Mouse (Mus musculus) CH12F3 (cell line): ENCODE data around the gene Dlgap4.

Source experiments
- in situ Hi-C: fragments of 300-500 bp; cut with MboI; formaldehyde crosslinking; loops from 2 replicates; pipeline ENCODE4 v1.14.3; 2020; ENCODE audit warnings: low sequenced_read_pairs

Dlgap4 gene

DNA sequence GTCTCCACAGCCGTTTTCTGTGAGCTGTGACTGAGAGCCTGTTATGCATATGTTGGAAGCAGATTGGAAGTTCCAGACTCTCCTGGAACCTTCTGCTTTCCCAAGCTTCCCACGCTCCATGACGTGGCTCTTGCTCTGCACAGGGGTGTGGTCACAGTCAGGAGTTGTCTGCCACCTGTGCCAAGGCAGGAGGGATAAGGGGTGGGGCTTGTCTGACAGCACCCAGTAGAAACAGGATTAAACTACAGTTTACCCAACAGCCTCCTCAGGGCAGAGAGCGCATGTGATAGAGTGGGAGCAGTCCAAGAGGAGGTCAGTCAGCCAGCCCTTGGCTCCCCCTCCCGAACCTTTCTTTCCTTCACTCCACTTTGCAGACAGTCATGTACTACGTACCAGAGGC, 118.6 kb downstream of the Dlgap4 start:
- in situ Hi-C loops, result no loop called here

DNA sequence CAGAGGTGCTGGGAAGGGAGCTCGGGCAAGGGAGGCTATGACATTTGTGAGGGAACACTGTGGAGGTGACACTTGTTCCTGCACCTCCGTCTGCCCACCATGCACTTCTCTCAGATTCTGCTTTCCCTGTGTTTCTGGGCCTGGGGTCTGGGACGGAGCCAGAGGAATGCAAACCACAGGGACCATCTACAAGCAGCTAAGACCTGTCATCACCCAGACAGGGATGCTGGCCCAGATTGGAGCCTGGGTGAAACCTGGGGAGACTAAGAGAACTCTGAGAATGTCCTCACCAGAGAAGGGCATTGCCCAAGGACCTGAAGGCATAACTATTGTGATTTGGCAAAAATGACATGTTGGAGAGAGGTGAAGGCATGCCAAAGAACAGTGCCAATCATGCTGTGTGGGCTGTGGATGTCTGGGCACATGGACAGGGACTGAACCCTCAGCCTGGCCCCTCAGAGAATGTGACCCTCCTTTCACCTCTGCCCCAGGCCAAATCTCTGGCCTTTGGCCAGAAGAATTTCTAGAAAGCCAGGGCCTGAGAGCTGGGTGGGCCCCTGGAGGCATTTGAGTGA, 122.3 kb downstream of the Dlgap4 start:
- in situ Hi-C loops, result no loop called here

DNA sequence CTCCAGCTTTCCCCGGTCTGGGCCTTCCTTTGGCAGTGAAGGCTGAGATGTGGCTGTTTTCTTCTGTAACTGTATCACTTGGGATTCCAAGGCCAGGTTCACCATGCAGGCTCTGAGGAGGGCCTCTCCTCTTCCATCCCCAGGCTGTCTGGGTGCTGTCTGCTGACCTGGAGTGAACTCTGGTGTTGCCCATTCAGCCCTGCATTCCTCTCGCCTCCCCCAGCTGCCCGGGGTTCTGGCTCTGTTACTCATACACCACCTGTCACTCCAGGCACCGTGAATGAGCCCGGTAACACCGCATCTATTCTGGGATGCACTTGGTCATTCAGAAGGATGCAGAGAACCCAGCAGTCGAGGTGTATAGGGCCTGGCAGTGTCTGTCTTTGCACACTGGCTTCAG, 123.3 kb downstream of the Dlgap4 start:
- in situ Hi-C loops, result no loop called here

DNA sequence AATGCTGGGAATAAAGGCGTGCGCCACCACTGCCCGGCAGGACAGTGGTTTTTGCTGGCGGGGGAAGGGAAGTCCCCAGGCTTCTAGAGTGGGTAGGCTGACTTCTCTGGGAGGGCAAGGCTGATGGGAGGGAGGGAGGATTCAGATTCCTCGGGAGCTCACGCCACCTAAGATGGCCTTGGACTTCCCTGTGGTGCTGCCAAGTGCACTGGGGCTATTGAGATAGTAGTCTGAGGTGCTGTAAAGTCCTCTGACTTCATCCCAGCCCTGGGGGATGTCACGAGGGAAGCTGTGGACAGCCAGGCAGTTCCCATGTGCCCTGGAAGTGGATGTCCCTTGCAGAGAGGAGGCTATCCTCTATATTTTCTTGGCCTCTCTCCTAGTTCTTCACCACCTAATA, 124.5 kb downstream of the Dlgap4 start:
- in situ Hi-C loops, result no loop called here

DNA sequence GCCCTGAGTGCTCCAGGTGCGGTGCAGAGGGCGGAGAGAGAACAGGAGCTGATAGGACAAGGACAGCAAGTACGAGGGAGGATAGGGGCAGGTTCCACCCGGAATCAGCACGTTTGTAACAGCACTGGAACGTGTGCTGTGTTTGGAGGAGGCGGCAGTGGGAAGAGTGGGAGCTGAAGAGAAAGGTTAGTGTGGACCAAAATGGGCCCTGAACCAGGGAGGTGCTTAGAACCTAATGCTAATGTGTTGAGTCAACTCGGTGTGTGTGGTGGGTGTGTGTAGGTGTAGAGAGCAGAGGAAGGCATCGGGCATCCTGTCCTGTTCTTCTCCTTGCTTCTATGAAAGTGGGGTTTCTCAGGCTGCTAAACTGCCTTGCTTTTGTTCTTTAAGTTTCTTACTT, 127.8 kb downstream of the Dlgap4 start:
- in situ Hi-C loops, result no loop called here

DNA sequence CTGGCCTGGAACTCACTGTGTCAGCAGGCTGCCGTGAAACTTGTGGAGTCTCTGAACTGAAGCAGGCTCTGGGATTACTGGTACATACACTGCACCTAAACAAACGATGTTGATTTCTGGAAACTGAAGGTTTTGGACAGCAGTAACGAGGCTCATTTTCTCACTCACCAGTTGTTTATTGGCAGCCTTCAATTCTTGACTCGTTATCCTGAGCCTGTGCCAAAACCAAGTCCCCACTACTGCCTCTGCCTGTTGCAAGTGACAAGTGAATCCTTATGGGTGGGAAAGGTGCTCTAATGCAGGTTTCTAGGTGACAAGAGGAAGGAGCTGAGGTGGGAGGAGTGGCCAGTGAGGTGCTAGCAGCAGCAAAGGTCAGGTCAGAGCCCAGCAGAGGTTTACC, 128.5 kb downstream of the Dlgap4 start:
- in situ Hi-C loops, result no loop called here

DNA sequence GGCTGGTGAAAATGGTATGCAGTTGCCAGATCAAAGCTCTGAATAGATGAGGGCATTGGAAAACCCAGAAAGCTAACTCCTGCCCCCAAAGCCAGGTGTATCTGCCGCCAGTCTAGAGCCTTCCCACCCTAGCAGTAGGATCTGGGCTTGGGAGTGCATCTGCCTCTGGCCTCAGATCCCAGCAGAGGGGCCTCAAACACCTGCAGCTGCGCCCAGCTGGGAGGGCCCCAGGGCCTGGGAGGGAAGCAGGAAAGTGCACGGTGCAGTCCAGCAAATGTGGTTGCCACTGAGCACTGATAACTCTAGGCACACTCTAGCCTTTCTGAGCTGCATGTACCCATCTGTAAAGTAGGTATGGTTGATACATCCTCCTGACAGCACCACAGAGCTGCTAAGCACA, 129.7 kb downstream of the Dlgap4 start:
- in situ Hi-C loops, result no loop called here

DNA sequence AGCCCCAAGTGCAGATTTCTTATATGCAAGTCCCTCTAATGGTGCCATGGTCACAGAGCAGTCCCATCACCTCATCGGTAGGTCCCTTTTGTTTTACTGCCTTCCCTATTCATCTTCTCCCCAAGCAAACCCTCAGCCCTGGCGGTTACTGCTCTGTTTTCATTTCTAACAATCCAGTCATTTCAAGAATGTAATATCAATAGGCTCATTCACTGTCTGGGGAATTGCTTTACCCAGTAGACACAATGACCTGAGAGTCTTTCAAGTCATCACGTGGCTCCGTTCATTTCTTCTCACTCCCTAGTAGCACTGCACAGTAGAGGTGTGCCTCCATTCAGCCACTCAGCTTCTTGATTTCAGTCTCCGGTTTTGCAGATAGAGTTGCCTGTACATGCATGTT, 130.9 kb downstream of the Dlgap4 start:
- in situ Hi-C loops, result no loop called here

DNA sequence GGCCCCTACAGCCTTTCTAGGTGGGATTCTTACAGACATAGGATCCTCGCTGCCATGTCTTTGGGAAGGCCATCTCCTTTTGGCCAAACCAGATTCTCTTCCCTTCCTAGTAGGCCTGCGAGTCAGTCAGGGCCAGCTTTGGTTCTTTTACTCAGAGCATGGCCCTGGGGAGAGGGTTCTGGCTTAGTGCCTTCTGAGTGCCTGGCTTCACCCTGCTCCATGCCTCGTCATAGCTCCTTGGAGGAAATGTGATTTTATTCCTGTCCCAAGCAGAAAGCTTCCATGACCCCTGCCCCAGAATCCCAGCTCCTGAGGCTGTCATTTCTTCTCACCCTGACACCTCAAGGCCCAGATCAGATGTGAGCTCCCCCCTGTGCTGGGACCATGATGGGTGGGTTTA, 133.8 kb downstream of the Dlgap4 start:
- in situ Hi-C loops, result no loop called here

DNA sequence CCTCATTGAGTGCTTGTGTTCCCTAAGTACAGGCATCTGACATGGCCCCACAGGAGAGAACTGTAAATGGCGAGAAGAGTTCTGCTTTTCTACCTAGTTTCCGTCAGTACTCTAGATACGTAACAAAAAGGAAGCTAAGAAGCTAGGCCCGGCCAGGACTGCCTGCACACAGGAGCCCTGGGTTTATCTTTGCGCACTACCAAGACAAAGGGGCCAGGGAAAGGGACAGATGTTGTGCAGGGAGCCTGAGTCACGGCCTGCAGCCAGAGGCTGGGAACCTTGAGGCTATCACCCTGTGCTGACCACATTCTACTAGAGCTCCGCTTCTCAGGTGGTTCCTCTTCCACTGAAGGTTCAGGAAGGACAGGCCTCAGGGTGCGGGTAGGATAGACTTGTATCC, 136.2 kb downstream of the Dlgap4 start:
- in situ Hi-C loops, result no loop called here

DNA sequence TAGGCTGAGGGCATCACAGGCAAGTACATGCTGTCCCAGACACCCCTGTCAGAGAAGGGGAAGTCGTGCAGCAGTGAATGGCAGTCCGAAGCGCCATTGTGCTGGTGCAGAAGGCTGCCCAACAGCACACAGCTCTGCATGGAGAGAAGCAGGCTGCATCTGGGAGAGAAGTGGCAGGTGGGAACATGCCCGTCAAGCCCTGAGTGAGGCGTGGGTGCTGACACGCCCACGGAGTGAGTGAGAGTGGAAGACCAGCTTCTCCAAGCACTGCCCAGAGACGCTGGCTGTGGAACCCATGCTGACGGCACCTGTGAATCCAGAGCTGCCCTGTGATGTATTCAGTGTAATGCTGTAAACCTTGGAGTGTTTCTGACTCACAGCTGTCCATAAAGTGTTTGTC, 143.4 kb downstream of the Dlgap4 start:
- in situ Hi-C loops, result no loop called here

DNA sequence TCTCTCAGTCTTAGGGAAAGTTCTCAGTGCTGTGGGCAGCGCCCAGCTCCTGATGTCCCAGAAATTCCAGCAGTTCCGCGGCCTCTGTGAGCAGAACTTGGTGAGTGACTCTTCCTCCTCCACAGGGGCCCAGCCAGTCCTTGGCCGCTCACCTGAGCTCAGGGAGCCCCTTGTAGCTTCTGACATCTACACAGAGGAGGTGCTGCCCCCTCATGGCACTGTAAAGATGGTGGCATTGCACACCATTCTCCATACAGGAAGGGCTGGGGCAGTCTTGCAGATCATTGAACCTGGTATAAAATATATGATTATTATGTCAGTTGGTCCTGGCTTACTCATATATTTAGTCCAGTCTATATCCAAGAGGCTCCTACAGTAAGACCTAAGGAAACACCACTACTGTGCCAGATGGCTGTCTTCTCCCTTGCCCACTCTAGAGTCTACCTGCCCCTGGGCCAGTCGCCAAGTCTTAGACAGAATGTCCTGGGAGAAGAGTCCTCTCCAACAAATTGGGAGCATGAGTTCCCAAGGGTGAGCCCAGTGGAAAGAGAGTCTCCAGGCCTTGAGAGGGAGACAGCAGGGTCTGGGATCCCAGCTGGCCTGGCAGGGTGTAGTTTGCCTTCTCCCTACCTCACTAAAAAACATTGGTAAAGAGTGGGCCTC, 147.5 kb downstream of the Dlgap4 start:
- in situ Hi-C loops, result no loop called here

DNA sequence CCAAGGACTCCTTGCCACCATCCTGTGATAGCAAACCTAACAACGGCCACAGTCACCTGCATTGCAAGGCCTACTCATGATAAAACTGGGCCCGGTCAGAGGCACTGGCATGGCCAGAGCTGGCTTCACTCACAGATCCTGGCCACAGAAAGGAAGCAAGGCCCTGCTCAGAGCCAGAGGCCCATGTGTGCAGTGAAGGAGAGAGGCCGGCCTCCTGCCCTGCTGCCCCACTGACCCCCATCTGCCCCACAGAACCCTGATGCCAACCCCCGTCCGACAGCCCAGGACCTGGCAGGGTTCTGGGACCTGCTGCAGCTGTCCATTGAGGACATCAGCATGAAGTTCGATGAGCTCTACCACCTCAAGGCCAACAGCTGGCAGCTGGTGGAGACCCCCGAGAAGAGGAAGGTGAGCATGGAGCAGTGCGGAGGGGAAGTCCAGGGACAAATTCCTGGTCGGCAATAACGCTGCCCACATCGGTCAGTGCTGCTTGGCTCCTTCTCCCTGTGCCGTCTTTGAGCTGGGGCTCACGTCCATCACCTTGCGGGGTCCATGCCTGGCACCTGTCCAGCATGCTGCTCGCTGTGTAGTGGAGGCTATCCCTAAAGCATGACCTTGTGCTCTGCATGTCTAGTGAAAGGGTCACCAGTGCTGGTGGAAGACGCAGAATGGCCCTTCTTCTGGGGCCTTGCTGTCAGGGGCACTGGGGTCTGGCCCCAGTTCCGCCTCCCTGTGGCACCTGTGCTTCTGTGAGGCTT, 148.2 kb downstream of the Dlgap4 start:
- in situ Hi-C loops, result no loop called here

DNA sequence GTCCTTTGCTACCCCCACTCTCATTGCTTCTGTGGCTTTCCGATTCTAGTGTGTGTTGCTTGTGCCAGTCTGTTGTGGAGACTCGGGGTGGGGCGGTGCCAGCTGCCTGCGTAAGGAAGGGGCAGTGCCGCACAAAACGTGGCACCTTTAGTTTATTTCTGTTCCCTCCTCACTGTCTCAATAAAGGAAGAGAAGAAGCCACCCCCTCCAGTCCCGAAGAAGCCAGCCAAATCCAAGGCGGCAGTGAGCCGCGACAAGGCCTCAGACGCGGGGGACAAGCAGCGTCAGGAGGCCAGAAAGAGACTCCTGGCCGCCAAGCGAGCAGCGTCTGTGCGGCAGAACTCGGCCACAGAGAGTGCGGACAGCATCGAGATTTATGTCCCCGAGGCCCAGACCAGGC, 149.0 kb downstream of the Dlgap4 start:
- in situ Hi-C loops, result no loop called here

DNA sequence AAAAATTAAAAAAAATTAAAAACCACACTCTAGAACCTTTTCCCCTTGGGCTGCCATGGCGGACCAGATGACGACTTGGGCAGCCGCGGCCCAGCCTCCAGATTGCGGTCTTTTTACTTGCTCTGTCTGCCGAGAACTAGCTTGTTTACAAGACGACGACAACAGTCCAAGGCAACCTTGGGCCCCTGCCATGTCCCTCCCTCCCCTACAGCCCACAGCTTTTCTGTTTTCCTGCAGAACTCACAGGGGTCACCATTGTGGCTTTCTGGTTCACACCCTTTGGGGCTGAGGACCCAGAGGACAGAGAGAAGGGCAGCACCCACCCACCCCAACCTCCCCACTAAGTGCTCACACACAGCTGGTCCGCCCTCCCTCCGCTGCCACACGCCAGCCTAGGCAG, 149.6 kb downstream of the Dlgap4 start:
- in situ Hi-C loops, result no loop called here

DNA sequence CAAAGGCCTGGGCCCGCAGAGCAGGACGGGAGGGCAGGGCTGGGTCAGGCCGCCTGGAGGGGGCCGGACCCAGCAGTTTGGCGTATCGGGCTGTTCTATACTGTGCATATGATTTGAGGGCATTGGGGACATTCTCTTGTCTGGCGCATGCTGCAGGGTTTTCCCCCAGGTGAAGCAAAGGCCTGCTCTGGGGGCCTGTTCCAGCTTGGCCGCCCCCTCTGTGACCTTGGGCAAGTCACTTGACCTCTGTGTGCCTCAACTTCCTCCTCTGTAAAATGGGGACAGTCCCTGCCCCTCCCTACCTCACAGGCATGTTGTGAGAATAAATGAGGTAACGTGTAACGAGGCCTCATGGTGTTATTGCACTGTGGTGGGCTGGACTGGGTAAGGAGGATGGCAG, 150.5 kb downstream of the Dlgap4 start:
- in situ Hi-C loops, result no loop called here

DNA sequence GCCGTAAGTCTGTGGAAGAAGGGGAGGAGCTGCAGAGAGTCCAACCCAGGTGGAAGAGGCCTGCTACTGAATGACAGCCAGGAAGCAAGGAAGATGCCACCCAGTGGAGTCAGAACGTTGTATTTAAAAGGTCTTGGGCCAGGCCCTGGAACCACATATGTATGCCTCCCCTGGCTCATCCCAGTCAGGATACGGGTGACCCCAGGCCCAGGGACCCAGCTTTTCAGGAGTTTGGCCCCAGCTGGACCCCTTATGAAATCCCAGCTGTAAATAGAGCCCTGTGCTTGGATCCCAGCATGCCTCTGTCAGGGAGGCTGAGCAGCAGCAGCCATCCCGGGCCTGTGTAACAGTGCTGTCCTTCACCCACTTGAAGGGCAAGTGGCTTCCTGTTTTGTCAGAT, 151.2 kb downstream of the Dlgap4 start:
- in situ Hi-C loops, result no loop called here

DNA sequence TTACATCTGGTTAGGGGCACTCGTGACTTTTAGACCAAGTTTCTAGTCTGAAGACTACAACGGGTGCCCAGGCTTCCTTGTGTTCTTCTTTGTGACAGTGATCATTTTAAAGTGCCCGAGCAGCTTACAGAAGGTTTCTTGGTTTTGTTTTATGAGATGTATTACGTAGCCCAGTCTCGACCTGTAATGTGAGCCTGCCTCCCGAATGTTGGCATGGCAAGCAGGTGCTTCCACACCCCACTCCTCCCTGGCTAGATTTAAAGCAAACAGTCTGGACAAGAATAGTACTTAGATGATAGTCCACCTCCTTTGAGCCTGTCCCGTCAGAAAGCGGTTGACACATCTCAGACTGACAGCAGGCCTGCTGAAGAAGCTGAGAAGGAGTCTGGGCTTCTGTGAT, 152.1 kb downstream of the Dlgap4 start:
- in situ Hi-C loops, result no loop called here

DNA sequence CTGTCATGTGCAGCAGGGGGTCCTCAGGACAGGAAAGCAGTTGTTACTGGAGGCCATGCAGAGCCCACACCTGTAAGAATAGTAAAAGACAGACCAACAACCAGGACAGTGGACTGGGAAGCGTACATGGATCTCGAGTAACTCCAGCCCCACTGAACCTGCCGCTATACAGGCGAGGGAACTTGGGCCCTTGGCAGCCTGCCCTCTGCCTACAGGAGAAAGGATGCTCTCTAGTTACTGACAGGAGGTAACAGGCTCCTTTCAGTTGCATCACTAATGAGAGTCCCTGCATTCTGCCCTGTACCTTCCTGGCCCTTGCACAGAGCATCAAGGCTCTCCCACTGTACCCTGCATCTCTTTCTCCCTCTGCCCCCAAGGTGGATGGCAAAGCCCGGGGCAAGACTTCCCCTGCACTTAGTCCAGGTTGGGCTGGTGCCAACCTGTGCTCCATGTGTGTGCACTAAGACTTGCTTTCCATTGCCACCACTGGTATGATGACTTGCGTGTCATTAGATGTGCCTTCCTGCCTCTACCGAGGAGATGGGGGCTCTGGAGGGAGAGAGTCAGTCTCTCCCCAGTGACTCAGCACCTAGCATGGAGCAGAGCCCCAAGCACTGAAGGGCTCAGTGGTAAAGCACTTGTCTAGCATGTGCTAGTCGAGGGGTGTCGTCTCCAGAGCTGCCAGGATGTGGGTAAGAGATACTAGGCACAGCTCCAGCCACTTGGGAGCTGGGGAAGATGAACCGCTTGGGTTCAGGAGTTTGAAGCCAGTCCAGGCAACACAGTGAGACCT, 152.9 kb downstream of the Dlgap4 start:
- in situ Hi-C loops, result no loop called here

DNA sequence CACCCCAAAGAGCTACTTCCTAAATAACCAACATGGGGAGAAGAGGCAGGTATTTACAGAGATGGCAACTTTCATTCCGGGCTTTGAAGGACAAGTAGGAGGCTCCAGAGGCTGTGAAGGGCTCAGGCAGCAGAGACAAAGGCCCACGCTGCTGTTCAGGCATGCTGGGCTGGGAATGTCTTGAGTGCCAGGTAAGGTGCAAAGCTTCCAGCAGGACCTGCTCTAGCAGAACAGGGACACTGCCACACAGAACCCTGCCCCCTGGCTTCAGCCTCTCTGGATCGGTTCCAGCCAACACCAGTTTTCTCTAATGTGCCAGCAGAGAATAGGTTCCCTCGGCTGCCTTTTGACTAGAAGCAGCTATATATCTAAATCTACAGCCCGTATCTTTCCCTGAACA, 153.6 kb downstream of the Dlgap4 start:
- in situ Hi-C loops, result no loop called here

DNA sequence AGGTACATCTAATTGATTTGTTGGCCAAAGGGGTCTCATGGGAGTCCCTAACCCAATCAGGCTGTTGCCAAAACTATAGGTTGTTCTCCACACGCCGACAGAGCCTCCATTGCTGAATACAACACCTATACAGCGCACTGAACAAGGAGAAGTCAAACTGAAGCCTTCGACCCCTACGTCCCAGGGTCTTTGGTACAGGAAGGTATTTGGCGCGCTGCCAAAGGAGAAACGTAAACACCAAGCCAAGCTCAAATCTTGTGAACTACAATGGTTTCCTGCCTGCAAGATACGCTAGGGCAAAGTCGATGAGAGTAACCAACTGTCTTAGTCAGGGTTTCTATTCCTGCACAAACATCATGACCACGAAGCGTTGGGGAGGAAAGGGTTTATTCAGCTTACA, 155.8 kb downstream of the Dlgap4 start:
- in situ Hi-C loops, result no loop called here

DNA sequence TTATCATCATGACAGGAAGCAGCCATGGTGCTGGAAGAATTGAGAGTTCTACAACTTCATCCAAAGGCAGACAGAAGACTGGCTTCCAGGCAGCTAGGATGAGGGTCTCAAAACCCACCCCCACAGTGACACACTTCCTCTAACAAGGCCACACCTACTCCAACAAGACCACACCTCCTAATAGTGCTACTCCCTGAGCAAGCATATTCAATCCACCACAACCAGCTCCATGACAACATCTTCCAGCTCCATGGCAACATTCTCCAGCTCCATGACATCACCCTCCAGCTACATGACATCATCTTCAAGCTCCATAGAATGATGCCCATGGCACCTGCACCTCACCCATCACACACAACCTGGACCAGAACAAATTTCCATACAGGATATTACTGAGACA, 160.0 kb downstream of the Dlgap4 start:
- in situ Hi-C loops, result no loop called here
